Mouse (Mus musculus): Measurements from ENCODE around the gene Pdcd2. TPM values are rescaled to one million over a fixed set of nuclear protein-coding genes. Genes with fewer than 3 reads are reported as not detected.
A peak's percentile ranks its signal among the peaks of the same experiment; 100 is the strongest.

Gene Pdcd2
- polyA plus RNA-seq, 1 experiment: 8.5 TPM

- no peaks in the 10 kb centered on the region for H3K27me3 ChIP-seq (ENCODE audit: control insufficient read depth, insufficient read depth, low read length)
- H3K4me3 ChIP-seq (ENCODE audit: control insufficient read depth, low read depth, low read length): peak overlapping the region; percentile 90; the same call in 1 of the 2 replicates
- peaks cover 2% of the 10 kb centered on the region for H3K4me1 ChIP-seq (ENCODE audit: control insufficient read depth, insufficient read depth, low read length)
- peak overlapping the region; percentile 81; the same call in 1 of the 2 replicates for H3K27ac ChIP-seq (ENCODE audit: control insufficient read depth, insufficient read depth, low read depth, low read length)
- TF ChIP-seq POLR2A (IDR thresholded peaks at IDR 0.05; ENCODE audit: control insufficient read depth, low read depth, low read length): no peak
- TF ChIP-seq CTCF (IDR thresholded peaks at IDR 0.05; ENCODE audit: control insufficient read depth, insufficient read depth, insufficient replicate concordance, low read depth, low read length): no peak
- H3K36me3 ChIP-seq (ENCODE audit: control insufficient read depth, insufficient read depth, low read length): no peaks in the 10 kb centered on the region
These were observed 673 bp upstream of the Pdcd2 start for GRCm38 (mm10) chr17:15527811-15528136.

- no peak overlapping the region for H3K4me3 ChIP-seq (ENCODE audit: control insufficient read depth, low read depth, low read length)
- H3K36me3 ChIP-seq (ENCODE audit: control insufficient read depth, insufficient read depth, low read length): no peaks in the 10 kb centered on the region; the same call in 1 of the 2 replicates
- no peaks in the 10 kb centered on the region for H3K27me3 ChIP-seq (ENCODE audit: control insufficient read depth, insufficient read depth, low read length)
- H3K27ac ChIP-seq (ENCODE audit: control insufficient read depth, insufficient read depth, low read depth, low read length): no peak overlapping the region; the same call in 1 of the 2 replicates
- no peak for TF ChIP-seq POLR2A (IDR thresholded peaks at IDR 0.05; ENCODE audit: control insufficient read depth, low read depth, low read length)
- no peak for TF ChIP-seq CTCF (IDR thresholded peaks at IDR 0.05; ENCODE audit: control insufficient read depth, insufficient read depth, insufficient replicate concordance, low read depth, low read length)
- peaks cover 2% of the 10 kb centered on the region for H3K4me1 ChIP-seq (ENCODE audit: control insufficient read depth, insufficient read depth, low read length)
These were observed 797 bp downstream of the Pdcd2 start for GRCm38 (mm10) chr17:15526304-15526703.

DNA sequence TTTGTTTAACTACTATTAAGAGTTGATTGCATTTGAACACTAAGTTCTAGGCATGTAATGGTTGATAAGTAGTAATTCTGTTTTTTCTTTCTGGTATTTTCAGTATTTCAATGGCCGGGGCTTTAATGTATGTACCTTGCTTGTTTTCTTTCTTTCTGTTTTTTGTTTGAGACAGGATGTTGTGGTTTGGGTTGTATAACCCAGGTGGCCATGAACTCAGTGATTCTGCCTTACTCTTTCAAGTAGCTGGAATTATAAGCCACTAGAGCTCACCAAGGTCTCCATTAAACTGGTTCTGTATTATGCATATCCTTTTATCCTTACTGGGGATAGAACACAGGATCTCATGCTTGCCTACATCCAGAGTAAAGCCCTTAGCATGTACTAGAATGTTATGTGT is 8.3 kb downstream of the Pdcd2 start:
- no peak overlapping the region for H3K4me3 ChIP-seq (ENCODE audit: control insufficient read depth, low read depth, low read length)
- H3K4me1 ChIP-seq (ENCODE audit: control insufficient read depth, insufficient read depth, low read length): no peaks in the 10 kb centered on the region
- peaks cover 3% of the 10 kb centered on the region for H3K36me3 ChIP-seq (ENCODE audit: control insufficient read depth, insufficient read depth, low read length)
- no peak overlapping the region for H3K27ac ChIP-seq (ENCODE audit: control insufficient read depth, insufficient read depth, low read depth, low read length)
- no peaks in the 10 kb centered on the region for H3K27me3 ChIP-seq (ENCODE audit: control insufficient read depth, insufficient read depth, low read length)
- TF ChIP-seq POLR2A (IDR thresholded peaks at IDR 0.05; ENCODE audit: control insufficient read depth, low read depth, low read length): no peak
- TF ChIP-seq CTCF (IDR thresholded peaks at IDR 0.05; ENCODE audit: control insufficient read depth, insufficient read depth, insufficient replicate concordance, low read depth, low read length): no peak

- Histone ChIP-seq H3K4me1 (ENCODE audit: control insufficient read depth, insufficient read depth, low read length) (no peaks in the 10 kb centered on the region), H3K27ac (ENCODE audit: control insufficient read depth, insufficient read depth, low read depth, low read length) (no peak overlapping the region), H3K4me3 (ENCODE audit: control insufficient read depth, low read depth, low read length) (no peak overlapping the region), H3K36me3 (ENCODE audit: control insufficient read depth, insufficient read depth, low read length) (peaks cover 3% of the 10 kb centered on the region), H3K27me3 (ENCODE audit: control insufficient read depth, insufficient read depth, low read length) (no peaks in the 10 kb centered on the region)
- no peak for TF ChIP-seq POLR2A (IDR thresholded peaks at IDR 0.05; ENCODE audit: control insufficient read depth, low read depth, low read length)
- no peak for TF ChIP-seq CTCF (IDR thresholded peaks at IDR 0.05; ENCODE audit: control insufficient read depth, insufficient read depth, insufficient replicate concordance, low read depth, low read length)
These were observed 8.9 kb downstream of the Pdcd2 start for GRCm38 (mm10) chr17:15518186-15518585.

DNA sequence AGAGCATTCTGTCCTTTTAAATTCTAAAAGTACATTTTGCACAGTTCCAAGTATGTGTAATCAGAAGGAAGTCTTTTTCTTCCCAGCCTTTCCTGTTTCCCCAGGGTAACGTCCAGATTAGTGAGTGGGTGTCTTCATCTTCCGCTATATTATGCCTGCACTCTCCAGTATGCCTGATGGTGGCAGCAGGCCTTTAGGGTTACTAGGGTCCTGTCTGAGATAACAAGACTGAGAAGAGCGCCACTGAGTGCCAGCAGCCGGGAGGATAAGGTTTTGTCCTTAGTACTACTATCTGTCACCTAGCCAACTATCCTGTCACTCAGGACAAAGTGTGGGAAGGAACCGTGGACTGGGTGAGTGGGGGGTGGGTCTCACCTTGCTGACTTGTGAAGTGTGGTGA is 9.3 kb downstream of the Pdcd2 start:
- no peaks in the 10 kb centered on the region for H3K4me1 ChIP-seq (ENCODE audit: control insufficient read depth, insufficient read depth, low read length)
- TF ChIP-seq CTCF (IDR thresholded peaks at IDR 0.05; ENCODE audit: control insufficient read depth, insufficient read depth, insufficient replicate concordance, low read depth, low read length) (no peak), POLR2A (IDR thresholded peaks at IDR 0.05; ENCODE audit: control insufficient read depth, low read depth, low read length) (no peak)
- no peak overlapping the region for H3K27ac ChIP-seq (ENCODE audit: control insufficient read depth, insufficient read depth, low read depth, low read length)
- no peak overlapping the region for H3K4me3 ChIP-seq (ENCODE audit: control insufficient read depth, low read depth, low read length)
- H3K27me3 ChIP-seq (ENCODE audit: control insufficient read depth, insufficient read depth, low read length): no peaks in the 10 kb centered on the region
- peaks cover 3% of the 10 kb centered on the region for H3K36me3 ChIP-seq (ENCODE audit: control insufficient read depth, insufficient read depth, low read length)

DNA sequence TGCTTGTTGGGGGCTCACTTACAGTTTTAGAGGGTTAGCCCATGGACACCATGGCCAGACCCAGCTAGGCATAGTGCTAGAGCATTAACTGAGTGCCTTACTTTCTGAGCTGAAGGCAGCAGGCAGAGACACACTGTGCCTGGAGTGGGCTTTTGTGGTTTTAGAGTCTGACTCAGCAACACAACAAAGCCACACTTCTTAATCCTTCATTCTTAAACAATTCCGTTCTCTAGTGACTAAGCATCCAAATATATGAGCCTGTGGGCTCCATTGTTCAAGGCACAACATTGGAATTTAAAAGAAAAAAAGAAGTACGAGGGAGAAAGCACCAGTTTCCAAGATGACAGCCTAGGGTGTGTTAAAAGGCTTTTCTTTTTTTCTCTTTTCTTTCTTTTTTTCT is 16.4 kb downstream of the Pdcd2 start:
- H3K4me1 ChIP-seq (ENCODE audit: control insufficient read depth, insufficient read depth, low read length): no peaks in the 10 kb centered on the region
- no peak overlapping the region for H3K27ac ChIP-seq (ENCODE audit: control insufficient read depth, insufficient read depth, low read depth, low read length)
- H3K4me3 ChIP-seq (ENCODE audit: control insufficient read depth, low read depth, low read length): no peak overlapping the region
- peaks cover 1% of the 10 kb centered on the region for H3K36me3 ChIP-seq (ENCODE audit: control insufficient read depth, insufficient read depth, low read length)
- TF ChIP-seq CTCF (IDR thresholded peaks at IDR 0.05; ENCODE audit: control insufficient read depth, insufficient read depth, insufficient replicate concordance, low read depth, low read length) (no peak), POLR2A (IDR thresholded peaks at IDR 0.05; ENCODE audit: control insufficient read depth, low read depth, low read length) (no peak)
- no peaks in the 10 kb centered on the region for H3K27me3 ChIP-seq (ENCODE audit: control insufficient read depth, insufficient read depth, low read length)

DNA sequence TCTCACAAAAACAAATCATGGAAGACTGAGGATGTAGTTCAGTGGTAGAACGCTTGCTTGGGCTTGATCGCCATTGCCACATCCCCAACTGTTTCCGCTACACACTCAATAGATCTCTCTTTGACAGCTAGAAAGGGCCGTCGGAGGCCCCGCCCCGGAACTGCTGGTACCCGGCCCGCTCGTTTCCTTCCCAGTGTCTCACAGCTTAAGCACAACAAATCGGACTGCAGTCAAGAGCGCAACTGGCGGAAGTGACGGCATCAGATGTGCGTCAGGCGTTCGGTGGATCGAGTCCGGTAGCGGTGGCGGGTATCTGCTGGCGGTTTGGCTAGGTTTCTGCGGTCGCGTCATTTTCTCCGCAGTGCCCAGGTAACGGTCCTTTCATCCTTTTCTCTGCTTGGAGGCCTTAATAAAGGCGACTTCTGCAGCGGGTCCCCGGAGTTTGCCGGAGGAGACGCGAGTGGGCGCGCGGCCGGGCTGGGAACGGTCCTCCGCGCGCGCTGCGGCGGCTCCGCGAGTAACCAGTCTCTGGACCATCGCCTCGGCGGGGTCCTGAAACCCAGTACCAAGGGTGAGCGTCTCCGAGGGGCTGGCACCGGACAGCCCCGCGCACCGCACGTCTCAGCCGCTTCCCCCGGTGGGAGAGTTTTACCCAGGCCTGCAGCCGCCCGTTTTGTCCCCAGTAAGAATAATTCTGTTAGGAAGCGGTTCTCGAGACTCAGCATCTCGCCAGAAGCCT is 27.3 kb downstream of the Pdcd2 start, which contains the start of the genes Psmb1 and Tbp:
Psmb1 (minus strand) TSS at position 96 of the 739 bp plus-strand sequence.
Tbp (plus strand) TSS at position 233 of the 739 bp plus-strand sequence.
- H3K4me3 ChIP-seq (ENCODE audit: control insufficient read depth, low read depth, low read length): peak within 1 kb of the TSS; percentile 99
- peak; percentile 98 for TF ChIP-seq POLR2A (IDR thresholded peaks at IDR 0.05; ENCODE audit: control insufficient read depth, low read depth, low read length)
- no peak for TF ChIP-seq CTCF (IDR thresholded peaks at IDR 0.05; ENCODE audit: control insufficient read depth, insufficient read depth, insufficient replicate concordance, low read depth, low read length)
- no peaks in the 10 kb centered on the region for H3K27me3 ChIP-seq (ENCODE audit: control insufficient read depth, insufficient read depth, low read length)
- H3K4me1 ChIP-seq (ENCODE audit: control insufficient read depth, insufficient read depth, low read length): peaks cover 2% of the 10 kb centered on the region; the same call in 1 of the 2 replicates
- H3K27ac ChIP-seq (ENCODE audit: control insufficient read depth, insufficient read depth, low read depth, low read length): peak within 1 kb of the TSS; percentile 86
- peaks cover 5% of the 10 kb centered on the region for H3K36me3 ChIP-seq (ENCODE audit: control insufficient read depth, insufficient read depth, low read length)
